Mouse (Mus musculus) retina, adult 2 months (tissue): ENCODE measurements around the gene Khsrp.

Source experiments
- DNase-seq: peaks from one replicate; pipeline ENCODE4 v3.0.0-alpha.2; 2012; ENCODE audit warnings: low read depth, low spot score

The Khsrp gene

GRCm38 (mm10) chr17:57031661-57032420 is 519 bp upstream of the Khsrp start:
- DNase-seq = peak; percentile 100

- no peak for DNase-seq
Measured at GRCm38 (mm10) chr17:57029691-57030090, 1.6 kb downstream of the Khsrp start.

DNA sequence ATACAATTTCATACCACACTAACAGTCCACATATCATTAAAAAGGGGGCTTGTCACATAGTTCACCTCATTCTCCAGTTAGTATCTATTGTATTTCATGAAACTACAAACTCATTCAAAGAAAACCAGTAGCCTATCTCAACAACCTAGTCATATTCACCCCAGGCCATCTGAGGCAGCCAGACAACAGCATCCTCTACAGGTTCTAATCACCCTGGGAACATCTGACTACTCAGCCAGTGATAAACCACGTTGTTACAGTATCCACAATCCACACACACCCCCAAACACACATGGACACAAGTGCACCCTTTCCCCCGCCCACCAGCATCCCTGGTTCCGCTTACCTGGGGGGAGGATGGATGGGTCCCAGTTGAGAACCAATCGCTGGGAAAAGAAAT is 3.9 kb downstream of the Khsrp start:
- DNase-seq = no peak

- DNase-seq = no peak
Measured at GRCm38 (mm10) chr17:57020960-57021359, 10.4 kb downstream of the Khsrp start.

GRCm38 (mm10) chr17:57019693-57020092 is 11.6 kb downstream of the Khsrp start:
- no peak for DNase-seq

- no peak for DNase-seq
Measured at GRCm38 (mm10) chr17:57012245-57012795, 19.0 kb downstream of the Khsrp start.

GRCm38 (mm10) chr17:57011236-57012141 is 19.8 kb downstream of the Khsrp start, which contains the start of the genes Gtf2f1 and Gm17949:
TSS of gene Gtf2f1 (minus strand) at chr17:57011288.
TSS of gene Gm17949 (plus strand) at chr17:57011469.
- peak; percentile 98 for DNase-seq

DNA sequence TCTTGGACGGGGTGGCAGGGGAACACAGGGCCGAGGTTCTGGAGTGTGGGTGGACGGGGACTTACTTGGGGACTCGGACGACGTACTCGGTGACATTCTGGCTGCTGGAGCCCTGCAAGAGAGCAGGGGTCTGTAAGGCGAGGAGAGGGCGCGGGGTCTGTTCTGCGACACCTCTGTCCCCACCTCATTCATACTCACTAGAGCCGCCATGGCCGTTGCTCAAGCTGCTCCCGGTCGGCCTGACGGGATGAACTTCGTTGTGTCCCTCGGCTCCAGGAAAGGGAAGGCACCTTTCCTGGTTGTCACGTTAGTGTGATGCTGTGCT is 20.4 kb downstream of the Khsrp start:
- no peak for DNase-seq

- no peak for DNase-seq
Measured at GRCm38 (mm10) chr17:57007137-57007905, 24.0 kb downstream of the Khsrp start.

DNA sequence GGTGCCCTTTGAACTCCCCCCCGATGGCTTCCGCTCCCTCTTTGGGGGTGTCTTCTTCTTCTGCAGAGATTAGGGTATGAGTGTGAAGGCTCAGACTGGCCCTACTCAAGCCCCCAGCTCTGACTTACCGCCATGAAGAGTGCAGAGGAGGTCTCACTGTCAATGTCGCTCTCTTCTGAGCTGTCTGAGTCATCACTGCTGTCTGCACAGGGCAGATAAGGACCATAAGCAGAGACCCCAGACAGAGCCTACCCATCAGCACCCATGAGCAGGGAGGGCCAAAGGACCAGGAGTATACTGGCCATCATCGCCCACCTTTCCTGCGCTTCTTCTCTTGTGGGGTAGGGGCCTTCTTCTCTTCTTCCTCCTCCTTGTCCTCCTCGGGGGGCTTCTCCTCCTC is 27.3 kb downstream of the Khsrp start:
- no peak for DNase-seq

DNA sequence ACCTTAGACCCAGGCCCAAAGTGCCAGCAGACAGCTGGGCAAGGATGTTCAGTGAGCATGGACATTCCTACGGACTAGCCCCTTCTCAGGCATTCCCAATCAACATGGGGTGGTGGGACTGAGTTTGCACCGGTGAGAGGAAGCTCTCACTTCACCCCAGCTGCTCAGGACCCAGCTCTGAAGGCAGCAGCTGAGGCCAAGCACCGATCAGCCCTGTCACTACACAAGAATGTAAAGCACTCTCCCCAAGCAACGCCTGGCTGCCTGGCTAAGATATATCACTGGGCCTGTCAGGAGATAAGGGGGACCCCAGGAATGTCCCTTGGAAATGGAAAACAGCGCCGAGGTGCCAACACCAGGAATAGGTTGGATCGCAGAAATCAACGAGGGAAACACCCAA is 30.1 kb downstream of the Khsrp start:
- DNase-seq = no peak

DNA sequence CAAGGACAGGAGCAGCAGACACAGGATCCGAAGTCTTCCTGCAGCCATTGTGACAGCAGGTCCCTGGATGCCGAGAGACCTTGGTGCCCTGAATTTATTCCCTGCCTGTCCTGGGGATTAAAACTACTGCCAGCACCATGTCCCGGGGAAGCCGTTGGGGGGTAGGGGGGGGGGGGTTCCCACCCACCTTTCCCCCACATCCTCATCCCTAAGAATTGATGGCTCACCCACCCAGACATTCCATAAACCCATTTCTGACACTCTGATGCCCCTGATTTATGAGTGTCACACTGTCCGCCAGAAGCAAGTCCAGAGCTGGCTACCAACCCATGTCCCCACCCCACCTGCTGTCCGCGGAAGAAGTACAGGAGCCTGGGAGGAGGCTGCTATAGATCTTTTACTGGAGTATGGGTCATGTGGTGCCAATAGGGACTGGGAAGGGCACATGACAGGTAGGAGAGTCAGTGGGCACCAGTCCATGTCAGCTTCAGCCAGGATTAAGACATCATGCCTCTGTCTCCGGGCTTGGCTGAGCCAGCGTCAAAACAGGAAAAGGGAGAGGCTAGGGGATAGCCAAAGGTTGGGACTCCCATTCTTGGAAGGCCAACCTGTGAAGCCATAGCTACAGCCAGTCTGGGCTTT is 31.2 kb downstream of the Khsrp start, which contains the start of gene Pspn:
Gene Pspn (minus strand): TSS at position 51 of the 642 bp plus-strand sequence.
- no peak for DNase-seq

- DNase-seq = no peak
Measured at GRCm38 (mm10) chr17:56999414-56999813, 31.9 kb downstream of the Khsrp start.

DNA sequence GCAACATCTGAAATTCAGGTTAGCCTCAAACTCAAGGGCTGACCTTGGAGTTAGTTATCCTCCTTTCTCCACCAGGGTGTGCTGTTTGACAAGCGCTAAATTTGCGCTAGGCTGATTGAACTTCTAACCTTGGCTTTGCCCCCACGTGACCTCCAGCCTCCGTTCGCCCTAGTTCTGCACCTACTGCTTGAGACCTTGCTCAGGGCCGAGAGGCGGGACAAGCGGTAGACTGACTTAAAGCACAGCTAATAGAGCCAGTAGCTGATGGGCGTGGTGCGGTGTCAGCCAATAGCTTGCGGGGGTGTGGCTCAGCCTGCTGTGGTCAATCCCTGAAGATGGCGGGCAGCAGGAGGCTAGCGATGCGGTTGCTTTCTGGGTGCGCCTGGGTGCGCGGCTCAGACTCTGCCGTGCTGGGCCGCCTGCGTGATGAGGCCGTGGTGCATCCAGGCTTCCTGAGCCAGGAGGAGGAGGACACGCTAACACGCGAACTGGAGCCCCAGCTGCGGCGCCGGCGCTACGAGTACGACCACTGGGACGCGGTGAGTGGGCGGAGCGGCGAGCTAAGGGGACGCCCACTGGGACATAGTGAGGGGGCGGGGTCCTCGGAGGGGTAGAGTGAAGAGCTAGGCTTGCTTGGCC is 34.2 kb downstream of the Khsrp start, which contains the start of gene Alkbh7:
Gene Alkbh7 (plus strand): TSS at position 311 of the 639 bp plus-strand sequence.
- DNase-seq = peak; percentile 97

DNA sequence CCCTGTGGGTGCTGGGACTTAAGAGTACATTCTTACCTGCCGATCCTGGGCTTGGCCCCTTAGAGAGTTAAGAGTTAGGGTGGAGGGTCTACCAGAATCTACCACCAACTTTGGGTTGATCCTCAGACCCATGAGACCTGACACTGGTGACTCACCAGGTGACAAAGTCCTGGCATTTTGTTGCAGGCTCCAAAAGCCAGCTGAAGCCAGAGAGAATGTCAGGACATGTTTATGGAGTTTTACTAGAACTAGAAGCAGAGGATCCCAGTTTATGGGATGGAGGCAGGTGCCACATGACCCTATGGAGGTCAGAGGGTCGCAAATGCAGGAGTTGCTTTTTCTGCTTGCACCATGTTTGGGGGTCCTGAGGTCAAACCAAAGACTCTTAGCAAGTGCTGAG is 34.8 kb downstream of the Khsrp start:
- DNase-seq = no peak

- DNase-seq = no peak
Measured at GRCm38 (mm10) chr17:56995046-56995445, 36.3 kb downstream of the Khsrp start.

- no peak for DNase-seq
Measured at GRCm38 (mm10) chr17:56990966-56991365, 40.4 kb downstream of the Khsrp start.

GRCm38 (mm10) chr17:56990115-56990746 is 41.1 kb downstream of the Khsrp start, which contains the start of gene Clpp:
TSS of gene Clpp (plus strand) at chr17:56990305.
- DNase-seq = peak; percentile 89

DNA sequence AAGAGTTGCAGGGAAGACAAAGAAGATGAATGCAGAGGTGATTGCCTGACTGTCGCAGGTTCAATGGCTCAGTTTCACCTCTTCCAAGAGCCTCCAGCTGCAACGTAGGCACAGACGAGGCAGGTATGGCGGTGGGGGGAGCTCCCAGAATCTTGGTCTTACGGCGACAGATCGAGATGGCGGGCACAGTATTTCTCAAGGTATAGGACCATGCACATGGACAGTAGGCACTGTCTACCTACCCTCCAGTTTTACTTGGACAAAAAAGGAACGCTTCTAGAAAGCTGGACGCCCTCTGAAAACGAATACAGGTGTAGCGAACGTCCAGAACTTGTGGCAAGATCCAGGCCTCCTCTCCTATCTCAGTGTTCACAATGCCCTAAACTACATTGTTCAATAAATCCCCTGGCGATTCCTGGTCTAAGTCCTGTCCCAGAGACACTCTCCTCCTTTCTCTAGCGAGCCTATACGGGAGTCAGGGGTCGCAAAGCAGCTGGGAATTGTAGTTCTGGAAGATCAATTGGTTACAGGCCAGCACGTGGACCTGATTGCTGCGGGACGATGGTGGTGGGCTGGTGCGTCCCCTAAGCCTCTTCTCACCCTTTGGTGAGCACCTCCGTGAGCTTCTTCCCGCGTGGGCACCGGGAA is 41.7 kb downstream of the Khsrp start:
- DNase-seq = peak; percentile 68
